Mouse (Mus musculus): ENCODE measurements around the gene Unc119. TPM values are rescaled to one million over a fixed set of nuclear protein-coding genes. Genes with fewer than 3 reads are reported as not detected.

The Unc119 gene
- polyA plus RNA-seq, 2 experiments = 55.7 to 114 TPM

DNA sequence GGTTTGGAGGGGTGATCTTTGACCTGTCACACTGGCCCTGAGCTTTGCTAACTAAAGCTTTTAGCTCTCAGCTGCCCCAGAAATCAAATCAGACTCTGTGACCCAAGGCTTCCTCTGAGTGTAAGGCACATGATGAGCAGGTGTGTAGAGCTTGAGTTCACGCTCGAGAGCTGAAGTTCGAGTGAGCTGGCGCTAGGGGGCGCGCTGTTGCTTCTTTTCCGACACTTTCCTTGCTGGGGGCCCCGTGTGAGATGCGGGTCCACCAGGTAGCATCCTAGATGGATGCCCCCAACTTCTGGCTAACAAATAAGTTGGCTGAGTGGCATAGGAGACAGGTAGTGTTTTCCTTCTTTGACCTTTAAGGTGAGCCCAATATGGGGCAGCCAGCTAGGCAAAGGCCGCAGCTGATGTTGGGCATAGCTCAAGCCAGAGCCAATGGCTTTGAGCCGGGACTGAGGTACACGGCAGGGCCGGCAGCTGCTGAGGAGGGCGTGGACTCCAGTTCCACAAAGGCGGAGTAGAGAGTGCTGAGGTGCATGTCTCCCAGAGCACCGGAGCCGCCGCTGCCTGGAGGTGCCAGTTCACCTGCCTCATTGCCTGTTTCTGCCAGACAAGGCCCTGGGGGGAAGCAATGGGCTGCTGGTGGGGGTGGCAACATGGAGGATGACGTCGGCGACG is 15.2 kb downstream of the Unc119 start:
- Histone ChIP-seq H3K36me3 (ENCODE audit: control insufficient read depth, insufficient read depth, low read length) (no peaks in the 10 kb centered on the region), H3K4me1 (ENCODE audit: control insufficient read depth, insufficient read depth, low read length) (peaks cover 5% of the 10 kb centered on the region), H3K4me3 (replicated peaks; ENCODE audit: low read length) (no peak overlapping the region), H3K27me3 (ENCODE audit: control insufficient read depth, insufficient read depth, low read length) (no peaks in the 10 kb centered on the region), H3K4me2 (replicated peaks; ENCODE audit: low read depth, low read length, severe bottlenecking) (no peak overlapping the region), H3K9ac (ENCODE audit: low read depth, low read length, severe bottlenecking) (no peak overlapping the region), H3K9me3 (ENCODE audit: control insufficient read depth, low read length) (no peaks in the 10 kb centered on the region), H3K27ac (replicated peaks; ENCODE audit: low read depth, low read length) (no peak overlapping the region)
- WGBS = 16% methylated on average over 22 of the region's 22 CpGs
- DNase-seq (ENCODE audit: low spot score) (peak; percentile 50), ATAC-seq (ENCODE audit: low FRiP score, low read depth) (no peak)
- no peak for TF ChIP-seq POLR2A (IDR thresholded peaks at IDR 0.05; ENCODE audit: borderline replicate concordance, extremely low read depth, insufficient read depth, insufficient read length)

DNA sequence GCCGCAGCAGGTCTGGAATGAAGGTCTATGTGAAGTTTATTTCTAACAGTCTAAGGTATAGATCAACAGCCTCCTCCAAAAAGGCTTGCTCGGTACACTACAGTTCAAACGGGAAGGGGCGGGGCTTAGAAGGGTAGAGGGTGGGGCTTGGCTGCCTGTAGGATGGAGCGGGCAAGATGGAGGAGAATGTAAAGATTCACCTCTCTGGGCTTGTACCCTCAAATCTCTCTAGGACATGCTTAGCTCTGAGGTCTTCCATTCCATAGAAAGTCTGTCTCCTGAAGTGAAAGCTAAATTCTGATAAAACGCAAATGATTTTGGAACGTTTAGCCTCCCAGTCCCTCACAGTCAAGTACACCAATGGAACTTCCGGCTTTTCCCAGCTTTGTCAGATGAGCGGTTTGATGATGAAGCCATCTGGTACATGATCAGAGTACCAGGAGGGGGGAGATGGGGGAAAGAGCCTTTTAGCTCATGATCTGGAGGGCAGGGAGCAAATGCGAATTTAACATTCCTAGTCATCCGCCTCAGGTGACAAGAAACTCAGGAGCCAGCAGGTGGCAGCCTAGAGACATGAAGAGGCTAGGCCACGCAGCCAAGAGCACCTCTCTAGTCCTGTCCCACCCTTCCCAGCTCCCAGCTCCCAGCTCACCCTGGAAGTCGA is 17.0 kb downstream of the Unc119 start:
- 9% methylated on average over 13 of the region's 13 CpGs for WGBS
- H3K27ac ChIP-seq (replicated peaks; ENCODE audit: low read depth, low read length) = no peak overlapping the region

DNA sequence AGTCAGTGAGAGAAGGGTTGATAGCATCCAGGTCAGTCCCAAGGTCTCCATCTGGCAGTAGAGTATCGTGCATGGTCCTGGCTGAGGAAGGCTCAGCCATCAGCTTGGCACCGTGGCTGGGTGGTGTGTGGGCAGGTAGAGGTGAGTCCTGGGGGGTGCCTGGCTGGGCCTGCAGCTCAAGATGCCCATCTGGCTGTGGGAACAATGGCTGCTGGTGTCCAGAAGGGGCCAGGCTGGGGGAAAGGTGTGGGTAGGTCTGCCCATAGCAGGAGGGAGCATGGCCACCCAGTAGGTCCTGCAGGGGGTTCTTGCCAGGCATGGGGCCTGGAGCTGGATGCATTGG is 17.5 kb downstream of the Unc119 start:
- no peaks in the 10 kb centered on the region for H3K36me3 ChIP-seq (ENCODE audit: control insufficient read depth, insufficient read depth, low read length)
- peaks cover 12% of the 10 kb centered on the region for H3K4me1 ChIP-seq (ENCODE audit: control insufficient read depth, insufficient read depth, low read length)
- WGBS = 51% methylated on average over 2 of the region's 2 CpGs
- DNase-seq (ENCODE audit: low spot score) (no peak), ATAC-seq (ENCODE audit: low FRiP score, low read depth) (no peak)
- no peak overlapping the region for H3K4me3 ChIP-seq (replicated peaks; ENCODE audit: low read length)
- H3K4me2 ChIP-seq (replicated peaks; ENCODE audit: low read depth, low read length, severe bottlenecking) = no peak overlapping the region
- no peak overlapping the region for H3K9ac ChIP-seq (ENCODE audit: low read depth, low read length, severe bottlenecking)
- no peak overlapping the region for H3K27ac ChIP-seq (replicated peaks; ENCODE audit: low read depth, low read length)
- H3K9me3 ChIP-seq (ENCODE audit: control insufficient read depth, low read length) = no peaks in the 10 kb centered on the region
- no peak for TF ChIP-seq POLR2A (IDR thresholded peaks at IDR 0.05; ENCODE audit: borderline replicate concordance, extremely low read depth, insufficient read depth, insufficient read length)
- no peaks in the 10 kb centered on the region for H3K27me3 ChIP-seq (ENCODE audit: control insufficient read depth, insufficient read depth, low read length)

More for the DNA sequence above, 17.0 kb downstream of the Unc119 start:
- H3K9ac ChIP-seq (ENCODE audit: low read depth, low read length, severe bottlenecking) = no peak overlapping the region; the same call in 1 of the 2 replicates
- DNase-seq (ENCODE audit: low spot score) (peak; percentile 83), ATAC-seq (ENCODE audit: low FRiP score, low read depth) (peak; percentile 60; the same call in 1 of the 2 replicates)
- H3K9me3 ChIP-seq (ENCODE audit: control insufficient read depth, low read length) = no peaks in the 10 kb centered on the region
- H3K27me3 ChIP-seq (ENCODE audit: control insufficient read depth, insufficient read depth, low read length) = no peaks in the 10 kb centered on the region
- H3K4me3 ChIP-seq (replicated peaks; ENCODE audit: low read length) = peak overlapping the region; percentile 23
- no peak for TF ChIP-seq POLR2A (IDR thresholded peaks at IDR 0.05; ENCODE audit: borderline replicate concordance, extremely low read depth, insufficient read depth, insufficient read length)
- no peaks in the 10 kb centered on the region for H3K36me3 ChIP-seq (ENCODE audit: control insufficient read depth, insufficient read depth, low read length)
- H3K4me2 ChIP-seq (replicated peaks; ENCODE audit: low read depth, low read length, severe bottlenecking) = peak overlapping the region; percentile 36
- H3K4me1 ChIP-seq (ENCODE audit: control insufficient read depth, insufficient read depth, low read length) = peaks cover 12% of the 10 kb centered on the region

DNA sequence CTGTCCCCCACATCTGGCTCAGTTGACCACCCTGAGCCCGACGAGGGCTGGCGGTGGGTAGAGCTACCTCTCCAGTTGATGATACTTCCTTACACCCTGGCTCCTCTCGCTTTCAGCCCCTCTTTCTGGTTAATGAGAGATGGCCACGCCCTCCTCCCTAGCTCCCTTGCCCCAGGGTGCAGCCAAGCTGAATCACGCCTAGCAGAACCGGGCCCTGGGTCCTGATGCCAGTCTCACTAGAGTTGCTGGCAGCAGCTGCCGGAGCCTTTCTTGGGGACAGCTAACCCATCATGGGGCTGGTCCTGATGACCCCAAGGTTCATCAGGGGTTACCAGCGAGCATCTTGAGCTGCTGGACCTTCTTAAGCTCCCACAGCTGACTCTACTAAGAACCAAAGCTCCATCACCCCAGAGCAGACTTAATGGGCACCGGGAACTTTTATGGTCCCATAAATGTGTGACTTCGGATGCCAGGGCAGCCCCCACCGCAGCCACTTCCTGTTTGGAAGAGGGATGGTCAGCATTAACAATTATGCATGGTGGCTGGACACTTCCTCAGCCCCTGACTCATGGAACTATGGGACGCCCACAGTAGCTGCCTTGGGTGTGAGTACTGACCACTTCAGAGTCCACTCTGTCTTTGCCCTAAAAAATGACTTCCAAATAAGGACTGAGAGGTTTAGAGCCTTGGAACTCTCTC is 20.2 kb downstream of the Unc119 start:
- no peak overlapping the region for H3K9ac ChIP-seq (ENCODE audit: low read depth, low read length, severe bottlenecking)
- H3K27ac ChIP-seq (replicated peaks; ENCODE audit: low read depth, low read length) = no peak overlapping the region
- no peaks in the 10 kb centered on the region for H3K27me3 ChIP-seq (ENCODE audit: control insufficient read depth, insufficient read depth, low read length)
- no peak for ATAC-seq (ENCODE audit: low FRiP score, low read depth)
- peaks cover 12% of the 10 kb centered on the region for H3K4me1 ChIP-seq (ENCODE audit: control insufficient read depth, insufficient read depth, low read length)
- 53% methylated on average over 13 of the region's 13 CpGs for WGBS
- H3K9me3 ChIP-seq (ENCODE audit: control insufficient read depth, low read length) = no peaks in the 10 kb centered on the region
- DNase-seq (ENCODE audit: low spot score) = no peak
- H3K36me3 ChIP-seq (ENCODE audit: control insufficient read depth, insufficient read depth, low read length) = no peaks in the 10 kb centered on the region
- H3K4me2 ChIP-seq (replicated peaks; ENCODE audit: low read depth, low read length, severe bottlenecking) = no peak overlapping the region
- no peak overlapping the region for H3K4me3 ChIP-seq (replicated peaks; ENCODE audit: low read length)
- TF ChIP-seq POLR2A (IDR thresholded peaks at IDR 0.05; ENCODE audit: borderline replicate concordance, extremely low read depth, insufficient read depth, insufficient read length) = no peak

DNA sequence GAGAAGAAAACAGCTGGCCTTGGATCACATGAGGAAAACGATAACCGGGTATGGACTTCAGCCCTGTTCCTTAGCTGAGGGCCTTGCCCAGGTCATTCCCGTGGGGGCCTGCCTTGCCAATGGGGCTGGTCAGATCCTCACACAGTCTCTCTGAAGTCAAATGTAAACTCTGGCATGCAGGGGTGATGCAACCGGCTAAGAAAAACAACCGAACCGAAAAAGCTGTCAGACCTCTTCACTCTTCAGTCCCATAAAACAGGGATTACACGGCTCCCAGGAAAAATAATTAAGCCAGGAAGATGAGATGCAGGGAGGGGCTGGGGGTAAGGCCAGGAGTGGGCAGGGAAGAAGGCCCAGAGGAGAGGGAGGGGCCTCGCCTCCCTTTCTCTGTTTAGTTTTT is 20.8 kb downstream of the Unc119 start:
- ATAC-seq (ENCODE audit: low FRiP score, low read depth) = no peak

More for the DNA sequence above, 20.8 kb downstream of the Unc119 start:
- Histone ChIP-seq H3K36me3 (ENCODE audit: control insufficient read depth, insufficient read depth, low read length) (no peaks in the 10 kb centered on the region), H3K9me3 (ENCODE audit: control insufficient read depth, low read length) (no peaks in the 10 kb centered on the region), H3K4me2 (replicated peaks; ENCODE audit: low read depth, low read length, severe bottlenecking) (no peak overlapping the region), H3K9ac (ENCODE audit: low read depth, low read length, severe bottlenecking) (no peak overlapping the region), H3K27ac (replicated peaks; ENCODE audit: low read depth, low read length) (no peak overlapping the region), H3K27me3 (ENCODE audit: control insufficient read depth, insufficient read depth, low read length) (no peaks in the 10 kb centered on the region), H3K4me3 (replicated peaks; ENCODE audit: low read length) (no peak overlapping the region), H3K4me1 (ENCODE audit: control insufficient read depth, insufficient read depth, low read length) (peaks cover 12% of the 10 kb centered on the region)
- TF ChIP-seq POLR2A (IDR thresholded peaks at IDR 0.05; ENCODE audit: borderline replicate concordance, extremely low read depth, insufficient read depth, insufficient read length) = no peak
- no peak for DNase-seq (ENCODE audit: low spot score)
- WGBS = 30% methylated on average over 8 of the region's 8 CpGs

Measured in limb, embryonic 14.5 days (tissue).